Mouse (Mus musculus): ENCODE results near the gene Matn3.
A peak's percentile ranks its signal among the peaks of the same experiment; 100 is the strongest.
"Not testable (repeated sequence)": the region's sequence is repeated elsewhere in the genome, so short reads cannot be mapped to it uniquely, and the experiment has no call there.

Matn3 gene

GRCm38 (mm10) chr12:8947714-8948464 is at the start of gene Matn3:
TSS of gene Matn3 (plus strand) at chr12:8947929.
- DNase-seq, result peak; percentile 21

- no peak for DNase-seq
Observed at GRCm38 (mm10) chr12:8898879-8899785, 48.6 kb upstream of the Matn3 start.

DNA sequence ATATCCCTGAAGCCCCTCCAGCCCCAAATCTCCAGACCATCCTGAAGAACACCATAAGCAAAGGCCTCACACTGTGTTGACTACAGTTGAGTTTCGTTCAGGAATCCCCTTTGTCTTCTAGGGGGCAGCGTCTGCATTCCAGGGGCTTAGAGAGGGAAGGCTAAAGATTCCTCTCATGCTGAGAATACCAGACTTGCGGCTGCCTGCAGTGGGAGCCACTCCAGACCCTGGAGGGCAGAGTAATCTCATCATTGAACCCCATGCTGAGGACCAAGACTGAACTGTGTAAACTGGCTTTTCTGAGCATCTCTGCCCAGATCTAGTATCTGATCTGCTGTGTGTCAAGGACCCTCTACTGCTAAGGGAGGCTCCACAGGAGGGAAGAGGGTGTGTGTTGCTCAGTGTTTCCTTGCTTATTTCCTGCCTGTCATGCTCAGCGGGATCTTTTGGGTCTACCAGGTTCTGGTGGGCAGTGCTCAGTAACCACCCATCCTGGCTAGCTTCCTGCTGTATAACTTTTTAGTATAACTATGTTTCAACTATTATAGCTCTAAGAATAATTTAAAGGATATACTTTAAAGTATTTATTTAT is 47.5 kb upstream of the Matn3 start:
- DNase-seq, result no peak

GRCm38 (mm10) chr12:8900919-8901663 is 46.6 kb upstream of the Matn3 start:
- no peak for DNase-seq

DNA sequence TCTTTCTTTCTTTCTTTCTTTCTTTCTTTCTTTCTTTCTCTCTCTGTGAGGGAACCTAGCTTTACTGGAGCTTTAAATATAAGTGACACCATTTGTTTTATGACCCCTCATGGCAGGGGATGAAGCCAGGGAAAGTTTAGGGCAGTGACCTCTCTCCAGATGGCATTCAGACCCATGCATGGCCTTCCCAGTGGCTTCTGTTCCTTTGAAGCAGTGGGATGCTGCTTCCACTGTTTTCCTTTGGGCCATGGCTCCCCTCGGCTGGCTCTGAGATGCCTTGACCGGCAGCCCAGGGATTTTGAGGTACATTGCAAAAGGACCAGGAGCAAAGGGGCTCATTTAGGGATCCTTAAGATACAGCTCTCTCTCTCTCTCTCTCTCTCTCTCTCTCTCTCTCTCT is 45.8 kb upstream of the Matn3 start:
- no peak for DNase-seq

DNA sequence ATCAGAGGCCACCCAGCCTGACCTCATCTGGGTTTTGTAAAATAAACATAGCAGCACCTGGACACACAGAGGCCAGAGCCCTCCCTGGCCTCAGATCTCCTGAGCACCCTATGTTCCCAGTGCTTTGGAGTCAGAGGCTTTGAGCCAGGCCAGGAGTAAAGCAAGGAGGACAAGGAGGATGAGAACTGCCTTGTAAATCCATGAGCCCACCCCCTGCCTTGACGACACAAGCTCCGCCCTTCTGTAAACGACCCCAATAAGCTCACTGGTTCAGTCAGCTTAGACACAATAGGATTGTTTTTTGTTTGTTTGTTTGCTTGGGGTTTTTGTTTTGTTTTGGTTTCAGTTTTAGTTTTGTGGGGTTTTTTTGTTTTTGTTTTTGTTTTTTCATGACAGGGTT is 45.2 kb upstream of the Matn3 start:
- DNase-seq, result no peak

GRCm38 (mm10) chr12:8912860-8913685 is 34.7 kb upstream of the Matn3 start:
- peak; percentile 24 for DNase-seq

DNA sequence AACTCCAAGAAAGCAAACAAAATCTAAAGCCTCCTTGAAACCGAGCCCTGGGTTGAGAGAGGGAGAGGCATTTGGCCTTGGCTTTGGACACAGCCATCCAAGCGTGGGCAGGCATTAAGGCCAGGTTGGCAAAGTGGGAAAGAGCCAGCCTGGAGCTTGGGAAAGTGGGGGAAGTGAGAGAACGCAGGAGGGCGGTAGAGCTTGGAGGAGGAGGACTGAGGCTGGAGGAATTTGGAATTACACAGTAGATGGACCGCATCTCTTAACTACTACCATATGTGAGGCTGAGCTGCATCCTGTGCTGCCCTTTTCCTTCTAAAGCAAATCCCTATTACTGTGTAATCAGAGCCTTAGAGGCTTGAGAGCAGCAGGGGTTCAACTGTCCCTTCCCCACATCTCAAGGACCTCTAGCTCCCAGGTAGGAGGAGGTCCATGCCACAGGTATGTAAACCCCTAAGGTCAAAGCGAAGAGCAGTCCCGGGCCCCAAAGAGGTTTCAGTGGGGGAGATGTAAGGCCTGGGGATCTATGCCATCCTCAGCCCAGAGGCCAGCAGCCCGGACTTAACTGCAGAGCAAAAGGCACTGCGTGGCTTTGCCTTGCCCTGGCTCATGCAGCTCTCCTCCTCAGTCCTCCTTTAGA is 33.9 kb upstream of the Matn3 start:
- peak; percentile 46 for DNase-seq

GRCm38 (mm10) chr12:8916378-8916777 is 31.4 kb upstream of the Matn3 start:
- peak; percentile 47 for DNase-seq

- no peak for DNase-seq
Observed at GRCm38 (mm10) chr12:8919231-8919630, 28.5 kb upstream of the Matn3 start.

DNA sequence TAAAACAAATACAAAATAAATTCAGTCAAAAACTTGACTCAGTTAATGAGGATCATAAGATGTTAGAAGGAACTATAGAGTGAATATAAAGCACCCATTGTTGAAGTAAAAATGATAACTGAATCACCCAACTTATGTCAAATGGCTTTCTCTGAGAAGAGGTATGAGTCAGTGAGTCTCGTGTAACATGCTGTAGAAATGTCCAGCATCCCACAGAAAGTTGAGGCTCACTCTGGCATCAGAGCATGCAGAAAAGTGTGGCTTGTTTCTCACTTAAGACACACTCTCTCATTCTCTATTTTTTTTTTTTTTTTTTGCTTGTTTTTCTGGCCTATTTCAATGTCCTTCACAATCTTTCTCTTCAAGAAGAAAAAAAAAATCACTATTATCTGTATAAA is 26.7 kb upstream of the Matn3 start:
- no peak for DNase-seq

DNA sequence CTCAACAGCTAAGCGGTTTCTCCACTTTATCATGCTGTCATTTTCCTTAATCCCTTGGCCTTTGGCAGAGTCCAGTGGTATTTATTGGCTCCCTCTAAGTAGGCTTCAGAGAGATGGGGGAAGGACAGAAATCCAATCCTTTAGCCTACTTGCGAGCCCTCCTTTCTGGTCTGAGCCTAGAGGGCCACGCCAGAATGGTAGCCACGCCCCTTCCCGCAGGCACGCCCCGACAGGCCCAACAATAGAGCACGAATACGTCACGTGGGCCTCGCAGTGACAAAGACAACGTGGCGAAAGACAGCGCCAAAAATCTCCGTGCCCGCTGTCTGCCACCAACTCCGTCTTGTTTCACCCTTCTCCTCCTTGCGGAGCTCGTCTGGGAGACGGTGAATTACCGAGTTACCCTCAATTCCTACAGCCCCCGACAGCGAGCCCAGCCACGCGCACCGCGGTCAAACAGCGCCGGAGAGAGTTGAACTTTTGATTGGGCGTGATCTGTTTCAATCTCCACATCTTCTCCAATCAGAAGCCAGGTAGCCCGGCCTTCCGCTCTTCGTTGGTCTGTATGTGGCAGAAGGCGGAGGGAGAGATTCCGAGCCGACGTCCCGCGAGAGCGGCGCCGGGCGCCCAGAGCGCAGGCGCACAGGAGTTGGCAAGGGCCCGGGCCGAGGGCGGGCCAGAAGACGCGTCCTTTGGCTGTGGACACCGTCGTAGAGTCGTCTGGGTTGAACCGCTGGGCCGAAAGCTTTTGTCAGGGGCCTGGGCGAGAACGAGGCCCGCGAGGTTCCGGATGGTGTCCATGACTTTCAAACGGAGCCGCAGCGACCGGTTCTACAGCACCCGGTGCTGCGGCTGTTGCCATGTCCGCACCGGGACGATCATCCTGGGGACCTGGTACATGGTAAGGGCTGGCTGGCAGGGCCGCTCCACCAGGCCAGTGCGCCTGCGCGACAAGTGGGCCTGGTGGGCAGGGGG is 26.0 kb upstream of the Matn3 start, which contains the start of gene Laptm4a:
Gene Laptm4a, plus strand, starts transcription at position 271 of the 975 bp plus-strand sequence.
- DNase-seq, result peak; percentile 99

GRCm38 (mm10) chr12:8922369-8923124 is 25.2 kb upstream of the Matn3 start:
- no peak for DNase-seq

- peak; percentile 36 for DNase-seq
Observed at GRCm38 (mm10) chr12:8923125-8923410, 24.7 kb upstream of the Matn3 start.

DNA sequence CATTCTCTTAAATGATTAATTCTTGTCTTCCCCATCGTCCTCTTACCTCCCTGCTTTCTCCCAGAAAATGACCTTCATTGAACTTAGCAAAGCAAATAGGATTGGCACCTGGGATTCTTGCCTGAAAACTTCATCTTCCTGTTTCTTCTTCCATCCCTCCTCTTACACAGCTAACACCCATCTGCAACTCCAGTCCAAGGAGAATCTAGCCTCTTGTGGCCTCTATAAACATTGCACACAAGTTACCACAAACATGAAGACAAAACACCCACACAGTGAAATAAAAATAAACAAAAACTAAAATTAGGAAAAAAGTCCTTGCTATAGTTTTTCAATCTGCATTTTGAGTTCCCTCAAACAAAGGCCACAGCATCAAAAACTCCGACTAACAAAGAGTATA is 24.1 kb upstream of the Matn3 start:
- DNase-seq, result no peak

DNA sequence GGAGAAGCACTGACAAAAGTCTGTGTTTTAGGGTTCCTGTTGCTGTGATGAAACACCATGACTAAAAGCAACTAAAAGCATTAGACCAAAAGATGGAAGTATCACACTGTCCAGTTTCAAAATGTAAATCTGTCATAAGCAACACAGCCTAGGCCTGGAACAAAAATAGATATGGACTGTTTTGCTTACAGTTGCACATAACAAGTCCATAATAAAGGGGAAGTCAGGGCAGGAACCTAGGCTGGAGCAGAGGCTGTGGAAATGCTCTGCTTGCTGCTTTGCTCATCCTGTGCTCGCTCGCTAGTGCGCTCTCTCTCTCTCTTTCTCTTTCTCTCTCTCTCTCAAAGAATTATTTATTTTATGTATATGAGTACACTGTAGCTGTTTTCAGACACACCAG is 20.1 kb upstream of the Matn3 start:
- no peak for DNase-seq

GRCm38 (mm10) chr12:8928766-8929165 is 19.0 kb upstream of the Matn3 start:
- DNase-seq, result no peak

GRCm38 (mm10) chr12:8931083-8931482 is 16.6 kb upstream of the Matn3 start:
- DNase-seq, result no peak

DNA sequence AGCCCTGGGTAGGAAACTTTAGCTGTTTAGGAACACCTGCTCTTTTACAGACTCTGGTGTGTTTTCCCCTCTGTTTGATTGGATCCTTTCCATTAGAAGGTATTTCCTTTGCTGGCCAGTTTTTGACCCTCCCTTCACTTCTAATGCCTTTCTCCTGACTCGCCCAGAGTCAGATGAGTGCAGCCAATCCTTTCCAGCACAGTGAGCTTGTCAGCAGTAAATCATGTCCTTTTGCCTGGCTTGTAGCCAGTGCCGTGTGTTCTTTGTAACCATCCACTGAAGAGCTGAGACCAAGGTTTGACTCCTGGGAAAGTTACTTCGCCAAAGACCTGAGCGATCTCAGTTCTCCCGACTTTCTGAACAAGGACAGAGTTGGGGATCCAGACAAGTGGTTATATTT is 12.4 kb upstream of the Matn3 start:
- DNase-seq, result no peak

- DNase-seq, result not testable (repeated sequence)
Observed at GRCm38 (mm10) chr12:8936210-8936609, 11.5 kb upstream of the Matn3 start.
